Mouse (Mus musculus): ENCODE measurements at regions not wholly inside any gene's neighbourhood (a gene's known extent, or its start where the extent isn't known, plus 50 kb on each side); places are given as distances from the start of the nearest gene placed in this dataset.

DNA sequence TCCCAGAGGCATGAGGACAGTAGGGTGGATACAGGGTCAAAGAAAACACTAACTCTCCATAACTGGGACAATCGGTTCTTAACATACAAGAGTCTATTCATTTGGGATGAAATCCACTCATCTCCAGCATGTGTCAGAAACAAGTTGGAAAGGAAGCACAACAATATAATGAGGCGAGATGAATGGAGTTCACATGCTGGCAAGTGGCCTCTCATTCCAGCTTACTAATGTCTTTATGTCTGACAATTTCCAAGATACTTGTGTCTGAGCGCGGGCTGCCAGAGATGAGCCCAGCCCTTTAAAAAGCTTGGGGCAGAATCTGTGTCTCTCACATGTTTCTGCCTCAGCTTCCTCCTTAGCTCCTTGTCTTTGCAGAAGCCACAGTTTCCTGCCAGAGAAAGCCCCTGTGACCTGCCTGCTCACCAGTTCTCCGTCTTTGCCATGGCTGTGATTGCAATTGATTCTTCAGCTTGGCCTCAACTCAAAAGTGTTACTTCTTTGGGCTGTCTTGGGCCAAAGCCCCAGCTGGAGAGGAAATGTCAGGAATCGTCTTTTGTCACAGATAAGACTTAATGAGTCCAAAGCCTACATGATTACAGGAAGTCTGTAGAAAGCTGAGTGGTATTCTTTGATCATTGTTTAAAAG is 352.5 kb downstream of the Plk2 start:
- intact Hi-C loops (cut with DNase I), result loop anchor here (2.0 to 5.0 kb wide), 4 partner anchors 55 to 351 kb away; no protein-coding TSS in a partner anchor
- peak; percentile 19 to 25 for DNase-seq

GRCm38 (mm10) chr13:110752746-110753145 is 357.9 kb downstream of the Plk2 start:
- no peak for DNase-seq
- intact Hi-C loops (cut with DNase I), result loop anchor here (5.0 kb wide), 1 partner anchor 215 kb away; no protein-coding TSS in a partner anchor

DNA sequence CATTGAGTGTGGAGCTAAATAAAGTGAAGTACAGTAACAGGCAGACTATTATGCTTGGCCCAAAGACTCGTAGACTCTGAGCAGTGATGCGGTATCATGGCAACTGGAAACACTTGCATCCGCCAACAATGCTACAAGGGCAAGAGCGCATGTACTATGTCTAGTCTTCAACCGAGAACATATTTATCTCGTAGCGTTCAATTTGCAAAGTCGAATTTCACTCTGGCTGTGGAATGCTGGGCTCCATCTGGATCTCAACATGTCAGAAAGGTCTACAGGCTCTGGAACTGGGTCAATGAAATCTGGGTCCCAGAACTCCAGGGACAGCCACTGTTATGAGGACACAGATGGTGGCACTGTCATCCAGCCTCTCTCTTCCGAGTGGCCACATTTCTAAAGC is 359.7 kb downstream of the Plk2 start:
- intact Hi-C loops (cut with DNase I), result loop anchor here (5.0 kb wide), 1 partner anchor 213 kb away; no protein-coding TSS in a partner anchor

GRCm38 (mm10) chr13:110756877-110757276 is 362.0 kb downstream of the Plk2 start:
- intact Hi-C loops (cut with DNase I), result no loop called here
- no peak for DNase-seq

More for the DNA sequence above, 359.7 kb downstream of the Plk2 start:
- DNase-seq, result peak in 1 of 2 experiments; percentile 5

DNA sequence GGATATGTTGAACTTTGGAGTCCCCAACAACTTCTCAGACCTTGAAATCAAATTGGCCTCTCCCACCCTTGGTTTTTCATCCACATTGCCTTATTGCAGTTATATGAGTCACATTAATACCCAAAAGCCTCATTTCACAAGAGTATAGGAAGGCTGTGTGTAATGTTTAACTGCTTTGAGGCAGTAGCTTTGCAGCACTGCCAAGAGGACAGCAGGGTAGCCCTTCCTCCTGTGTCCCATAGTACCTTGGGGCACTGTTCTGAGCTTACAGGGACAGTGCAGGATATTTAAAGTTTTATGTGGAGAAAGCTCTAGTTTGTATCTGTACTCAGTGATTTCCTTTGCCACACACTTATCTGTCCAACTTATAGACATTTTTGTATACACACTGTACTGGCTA is 374.4 kb downstream of the Plk2 start:
- no peak for DNase-seq

GRCm38 (mm10) chr13:110775251-110775650 is 380.4 kb downstream of the Plk2 start:
- intact Hi-C loops (cut with DNase I), result no loop called here
- no peak for DNase-seq

More for the DNA sequence above, 374.4 kb downstream of the Plk2 start:
- intact Hi-C loops (cut with DNase I), result no loop called here

DNA sequence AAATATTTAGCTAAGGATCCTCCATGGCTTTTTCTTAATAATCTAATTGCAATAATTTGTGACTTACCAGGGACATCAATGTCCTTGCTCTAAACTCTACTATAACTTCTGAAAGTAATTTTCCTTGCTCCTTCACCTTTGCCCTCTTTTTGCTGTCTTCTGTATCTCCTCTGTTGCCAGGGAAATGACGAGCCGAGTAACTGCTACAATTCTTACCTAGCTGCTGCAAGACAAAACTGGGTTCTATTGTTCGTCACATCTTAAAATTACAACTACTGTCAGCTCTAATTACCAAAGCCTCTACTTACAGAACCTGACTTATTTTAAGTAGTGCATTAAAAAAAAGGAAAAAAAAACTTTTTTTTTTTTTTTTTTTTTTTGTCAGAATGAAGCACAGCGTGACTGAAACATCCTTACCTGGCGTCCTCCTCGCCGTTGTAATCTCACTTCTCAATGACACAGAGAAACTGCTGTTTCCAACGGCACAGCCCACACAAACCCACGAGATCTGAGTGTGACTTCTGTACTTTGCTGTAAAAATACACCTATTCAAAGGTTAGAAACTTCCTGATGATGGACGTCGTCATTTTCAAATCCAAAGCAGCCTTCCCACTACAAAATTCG is 389.4 kb downstream of the Plk2 start:
- intact Hi-C loops (cut with DNase I), result no loop called here

DNA sequence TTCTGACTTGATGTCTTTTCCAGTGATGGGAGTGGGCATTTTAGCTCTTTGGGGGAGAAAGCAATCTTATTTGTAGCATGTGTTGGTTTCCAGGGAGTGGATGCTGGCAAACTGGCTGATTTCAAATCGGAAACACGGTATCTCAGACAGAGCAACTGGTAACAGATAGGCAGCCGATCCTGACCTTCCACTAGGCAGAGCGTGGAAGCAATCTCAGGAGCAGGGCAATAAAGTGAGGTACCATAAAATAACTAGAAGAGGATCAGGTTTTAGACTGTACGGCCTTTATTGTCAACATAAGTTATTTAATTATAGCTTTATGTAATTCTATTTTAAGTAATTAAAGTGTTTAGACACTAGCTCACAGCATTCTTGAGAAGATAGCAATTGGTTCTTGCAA is 390.0 kb downstream of the Plk2 start:
- intact Hi-C loops (cut with DNase I), result no loop called here
- DNase-seq, result no peak

More for the DNA sequence above, 389.4 kb downstream of the Plk2 start:
- no peak for DNase-seq

- no peak for DNase-seq
- intact Hi-C loops (cut with DNase I), result no loop called here
Observed at GRCm38 (mm10) chr13:110798313-110798712, 403.5 kb downstream of the Plk2 start.

GRCm38 (mm10) chr13:110802841-110803240 is 408.0 kb downstream of the Plk2 start:
- intact Hi-C loops (cut with DNase I), result no loop called here
- DNase-seq, result no peak

GRCm38 (mm10) chr13:110812401-110812800 is 417.6 kb downstream of the Plk2 start:
- DNase-seq, result no peak
- intact Hi-C loops (cut with DNase I), result no loop called here

- intact Hi-C loops (cut with DNase I), result no loop called here
- no peak for DNase-seq
Observed at GRCm38 (mm10) chr13:110814066-110814465, 419.2 kb downstream of the Plk2 start.

DNA sequence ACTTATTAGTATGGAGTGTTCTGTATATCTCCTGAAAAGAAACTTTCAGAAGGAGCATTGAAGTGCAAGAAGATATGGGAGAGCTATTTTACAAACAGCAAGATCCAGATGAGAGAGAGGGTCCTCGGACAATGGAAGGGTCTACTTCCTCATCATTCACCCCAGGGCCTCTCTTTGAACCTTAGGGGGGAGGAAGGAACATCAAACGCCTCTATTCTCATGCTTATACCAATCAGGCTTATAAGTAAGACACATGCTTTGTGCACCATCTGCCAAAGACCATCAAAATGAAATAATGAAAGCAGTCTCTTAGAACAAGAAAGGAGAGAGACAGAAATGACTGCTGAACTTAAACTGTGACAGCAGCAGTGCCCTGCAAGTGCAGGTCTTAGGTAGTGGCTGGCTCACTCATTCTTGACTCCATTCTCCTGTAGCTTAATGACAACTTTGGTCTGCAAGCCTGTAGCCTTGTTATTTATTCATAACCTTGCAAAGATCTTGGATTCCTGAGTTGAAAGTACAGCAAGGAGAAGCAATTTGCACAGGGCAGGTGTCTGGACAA is 424.5 kb downstream of the Plk2 start:
- intact Hi-C loops (cut with DNase I), result no loop called here
- no peak for DNase-seq

GRCm38 (mm10) chr13:110824878-110825277 is 429.9 kb upstream of the Actbl2 start:
- DNase-seq, result no peak
- intact Hi-C loops (cut with DNase I), result no loop called here

GRCm38 (mm10) chr13:110832442-110832841 is 422.4 kb upstream of the Actbl2 start:
- DNase-seq, result no peak
- intact Hi-C loops (cut with DNase I), result no loop called here

GRCm38 (mm10) chr13:110836936-110837335 is 417.9 kb upstream of the Actbl2 start:
- intact Hi-C loops (cut with DNase I), result no loop called here
- no peak for DNase-seq

GRCm38 (mm10) chr13:110841949-110842348 is 412.9 kb upstream of the Actbl2 start:
- intact Hi-C loops (cut with DNase I), result no loop called here
- no peak for DNase-seq

DNA sequence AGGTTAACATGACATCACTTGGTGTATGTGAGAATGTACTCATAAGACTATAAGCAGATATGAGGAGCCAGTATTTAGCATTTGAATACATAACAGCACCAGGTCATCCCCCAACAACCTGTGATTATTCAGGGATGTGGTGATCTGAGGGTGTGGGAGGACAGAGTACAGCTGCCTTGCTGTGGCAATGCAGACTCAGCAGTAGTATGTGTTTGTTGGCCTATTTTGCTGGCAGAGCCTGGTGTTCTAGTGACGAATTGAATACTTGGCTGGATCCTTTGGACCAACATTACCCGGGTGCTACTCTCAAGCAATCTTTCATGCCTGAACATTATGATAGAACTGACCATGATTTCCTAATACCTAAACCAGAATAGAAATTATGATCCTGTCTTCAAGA is 409.1 kb upstream of the Actbl2 start:
- DNase-seq, result peak; percentile 5 to 7
- intact Hi-C loops (cut with DNase I), result no loop called here

DNA sequence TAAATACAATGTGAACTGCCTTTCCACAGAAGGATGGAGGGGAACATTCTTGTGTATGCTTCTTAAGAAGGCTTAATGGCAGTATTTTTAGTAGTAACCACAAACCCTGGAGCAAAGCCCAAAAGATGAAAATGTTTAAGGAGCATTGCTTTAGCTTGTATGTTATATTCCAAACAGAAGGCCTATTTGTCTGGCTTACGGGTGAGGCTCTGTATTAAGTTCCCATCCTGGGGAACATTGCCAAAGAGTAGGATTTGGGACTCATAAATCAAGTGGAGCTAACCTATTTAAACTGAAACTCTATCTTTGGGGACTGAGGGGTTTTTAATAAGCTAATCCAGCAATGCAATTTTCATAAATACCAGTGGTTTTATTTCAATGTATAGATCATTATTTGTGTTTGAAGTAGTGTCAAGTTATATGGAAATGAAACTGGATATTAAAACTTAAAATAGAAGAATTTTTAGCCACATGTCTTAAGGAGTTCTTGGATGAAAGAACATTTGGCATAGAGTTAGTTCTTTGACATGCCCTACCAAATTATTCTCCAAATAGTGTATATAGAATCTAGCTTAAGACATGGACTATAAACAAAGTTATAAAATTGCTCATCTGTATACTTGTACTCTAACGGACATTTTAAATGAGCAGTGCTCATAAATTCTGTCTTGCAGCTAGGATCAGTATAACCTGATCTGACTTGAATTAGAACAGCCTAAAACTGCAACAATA is 401.7 kb upstream of the Actbl2 start:
- DNase-seq, result no peak
- intact Hi-C loops (cut with DNase I), result no loop called here

DNA sequence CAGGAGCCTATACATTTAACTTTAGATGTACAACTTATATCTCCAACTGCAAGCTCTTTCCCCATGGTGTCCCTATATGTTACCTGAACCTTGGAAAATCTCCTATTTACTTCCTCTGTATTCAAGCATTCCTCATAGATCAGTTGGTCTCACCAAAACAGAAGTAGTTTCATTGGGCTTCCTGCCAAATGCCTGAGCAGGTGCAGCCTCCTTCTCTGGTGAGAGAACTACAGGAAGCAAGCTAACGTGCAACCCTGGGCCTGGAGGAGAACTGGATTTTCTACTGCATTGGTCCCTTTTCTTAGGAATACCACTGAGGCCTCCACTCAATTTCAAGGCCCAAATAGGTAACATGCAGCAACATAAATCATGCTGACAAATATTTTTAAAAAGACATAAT is 400.6 kb upstream of the Actbl2 start:
- intact Hi-C loops (cut with DNase I), result no loop called here

DNA sequence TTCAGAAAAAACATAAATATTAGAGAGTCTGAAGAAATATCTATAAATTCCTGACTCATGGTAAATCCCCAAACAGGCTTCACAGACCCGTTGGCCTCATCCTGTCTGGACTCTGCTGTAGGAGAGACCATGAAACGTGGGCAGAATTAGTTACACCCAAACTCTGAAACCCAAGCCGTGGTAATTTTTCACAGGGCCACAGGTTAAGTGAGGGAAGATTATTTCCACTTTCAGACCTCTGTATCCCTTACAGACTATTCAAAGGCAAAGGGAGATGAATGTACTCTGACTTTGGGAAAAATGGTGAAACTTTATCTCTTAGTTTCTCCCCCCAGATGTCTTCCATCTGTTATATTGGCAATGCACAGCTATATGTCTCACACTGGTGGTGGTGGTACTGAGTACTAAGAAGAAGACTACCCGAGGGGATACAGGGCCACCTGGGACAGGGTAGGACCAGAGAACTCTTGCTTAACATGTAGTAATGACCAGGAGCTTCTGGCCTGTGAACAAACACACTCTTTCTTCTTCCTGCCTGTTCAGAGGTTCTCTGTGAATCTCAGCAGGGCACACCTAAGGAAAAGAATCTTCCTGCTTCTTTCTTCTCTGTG is 388.8 kb upstream of the Actbl2 start:
- intact Hi-C loops (cut with DNase I), result loop anchor here (1.0 to 10.0 kb wide), 3 partner anchors 101 to 474 kb away; no protein-coding TSS in a partner anchor
- DNase-seq, result no peak

More for the DNA sequence above, 400.6 kb upstream of the Actbl2 start:
- DNase-seq, result no peak
